Mouse (Mus musculus) monocyte, adult 2 months (primary cell): ENCODE measurements around the gene Rapgef1.
"Not testable (repeated sequence)": the region's sequence is repeated elsewhere in the genome, so short reads cannot be mapped to it uniquely, and the experiment has no call there.

Experiments
- DNase-seq, 2 experiments: peaks; one replicate each; pipeline ENCODE4 v3.0.0; 2022; ENCODE audit warnings: low spot score in 2 of 2, low read depth in 1 of 2

Gene Rapgef1

DNA sequence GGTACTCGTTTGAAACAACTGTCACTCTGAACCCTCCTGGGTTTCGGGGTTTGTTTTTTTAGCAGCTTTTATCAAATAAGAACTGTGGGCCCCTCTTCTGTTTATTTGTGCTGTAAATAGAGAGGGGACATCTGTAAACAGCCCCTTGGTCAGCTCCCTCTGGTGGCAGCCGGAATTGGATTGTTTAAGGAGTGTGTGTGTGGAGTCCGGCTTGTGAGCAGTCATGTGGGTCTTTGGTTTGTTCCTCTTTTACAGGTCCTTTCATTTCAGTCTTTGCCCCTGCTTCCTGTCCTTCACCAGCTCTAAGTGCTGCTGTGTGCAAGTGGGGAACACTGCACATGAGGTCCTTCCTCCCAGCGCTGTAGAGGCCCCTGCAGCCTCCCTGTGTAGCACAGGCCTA lies 119.8 kb downstream of the Rapgef1 start:
- peak; percentile 52 to 54 for DNase-seq

GRCm38 (mm10) chr2:29741207-29741606 lies 121.7 kb downstream of the Rapgef1 start:
- no peak for DNase-seq

- DNase-seq, result no peak
Observed at GRCm38 (mm10) chr2:29744256-29744655, 124.7 kb downstream of the Rapgef1 start.

- no peak for DNase-seq
Observed at GRCm38 (mm10) chr2:29747188-29747782, 127.8 kb downstream of the Rapgef1 start.

GRCm38 (mm10) chr2:29747852-29748251 lies 128.3 kb downstream of the Rapgef1 start:
- no peak for DNase-seq

DNA sequence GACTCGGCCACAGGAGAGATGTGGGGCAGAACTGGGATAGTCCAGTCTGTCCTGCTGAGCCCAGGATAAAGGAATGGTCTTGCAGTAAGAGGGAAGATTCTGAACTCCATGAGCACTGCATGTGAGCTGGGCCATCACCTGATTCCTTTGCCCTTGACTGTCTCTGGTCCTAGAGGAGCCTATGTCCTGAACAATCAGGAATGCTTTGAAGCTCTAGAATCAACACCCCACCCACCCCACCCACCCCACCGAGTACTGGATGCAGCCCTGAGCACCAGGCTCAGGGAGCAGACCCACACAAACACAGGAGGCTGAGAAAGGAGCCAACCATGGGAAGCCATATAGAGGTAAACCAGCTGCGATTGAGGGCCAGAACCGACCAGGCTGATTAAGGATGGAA lies 129.0 kb downstream of the Rapgef1 start:
- DNase-seq, result no peak

GRCm38 (mm10) chr2:29751497-29751896 lies 132.0 kb downstream of the Rapgef1 start, which contains the start of gene Gm13420:
Gm13420 (minus strand) TSS chr2:29751685.
- DNase-seq, result no peak

DNA sequence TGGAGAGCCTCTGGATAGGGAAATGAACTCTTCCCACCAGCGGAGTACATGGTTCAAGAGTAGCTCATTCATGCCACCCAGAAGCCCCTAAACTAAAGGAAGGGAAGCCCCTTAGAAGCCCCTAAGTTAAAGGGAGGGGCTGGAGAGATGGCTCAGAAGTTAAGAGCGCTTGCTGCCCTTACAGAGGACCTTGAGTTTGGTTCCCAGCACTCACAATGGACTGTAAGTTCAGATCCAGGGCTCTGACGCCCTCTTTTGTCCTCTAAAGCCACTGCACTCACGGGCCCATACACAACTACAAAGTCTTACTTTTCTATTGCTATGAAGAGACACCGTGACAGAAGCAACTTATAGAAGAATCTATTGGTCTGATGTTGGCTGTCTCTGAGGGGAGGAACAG lies 132.9 kb downstream of the Rapgef1 start:
- no peak for DNase-seq

GRCm38 (mm10) chr2:29755693-29756092 lies 136.2 kb downstream of the Rapgef1 start:
- no peak for DNase-seq

GRCm38 (mm10) chr2:29764831-29765230 lies 145.3 kb downstream of the Rapgef1 start:
- peak; percentile 17 to 52 for DNase-seq

DNA sequence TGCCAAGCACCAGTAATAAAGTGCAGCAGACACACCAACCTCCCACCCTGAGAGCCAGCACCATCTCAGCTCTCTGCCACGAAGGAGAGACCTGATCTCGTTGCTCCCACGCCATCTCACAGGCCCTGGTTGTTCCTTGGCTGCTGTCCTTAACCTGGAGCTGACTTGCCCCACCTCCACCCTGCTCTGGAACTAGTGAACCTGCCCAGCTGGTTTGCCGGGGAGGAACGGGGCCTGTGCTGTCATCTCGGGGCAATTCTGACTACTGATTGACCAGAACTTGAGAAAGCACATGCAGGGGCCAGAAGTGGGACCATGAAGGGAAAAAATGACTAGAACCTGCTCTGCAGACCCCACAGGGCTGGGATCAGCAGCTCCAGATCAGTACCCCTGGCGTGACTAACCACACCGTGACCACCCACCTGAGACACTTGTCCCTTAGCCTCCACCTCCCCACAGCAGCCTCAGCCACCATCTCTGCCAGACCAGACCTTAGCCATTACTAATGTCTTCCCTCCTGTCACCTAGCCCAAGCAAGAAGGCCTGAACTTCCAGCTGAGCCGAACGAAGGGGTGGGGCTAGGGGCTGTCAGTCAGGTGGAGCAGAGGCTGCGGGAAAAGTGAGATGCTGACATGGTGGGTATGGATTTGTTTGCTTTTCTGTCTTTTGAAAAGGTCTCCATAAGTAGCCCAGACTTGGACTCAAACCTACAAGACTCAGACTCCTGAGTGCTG lies 148.6 kb downstream of the Rapgef1 start:
- no peak for DNase-seq

DNA sequence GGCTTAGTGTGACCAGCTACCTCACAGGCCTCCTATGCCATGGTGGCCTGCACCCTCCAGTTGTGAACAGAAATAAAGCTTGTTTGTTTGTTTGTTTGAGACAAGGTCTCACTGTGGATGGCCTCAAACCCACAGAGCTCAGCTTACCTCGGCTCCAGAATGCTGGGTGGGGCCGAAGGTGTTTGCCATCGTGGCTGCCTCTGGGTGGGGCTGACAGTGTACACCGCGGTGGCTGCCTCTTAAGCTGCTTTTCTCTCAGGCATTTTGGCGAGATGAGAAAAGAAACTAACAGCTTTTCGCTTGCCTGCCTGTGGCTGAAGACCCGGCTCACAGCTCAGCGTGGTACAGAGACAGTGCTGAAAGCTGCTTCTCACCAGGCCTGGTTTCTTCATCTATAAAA lies 149.4 kb downstream of the Rapgef1 start:
- no peak for DNase-seq

DNA sequence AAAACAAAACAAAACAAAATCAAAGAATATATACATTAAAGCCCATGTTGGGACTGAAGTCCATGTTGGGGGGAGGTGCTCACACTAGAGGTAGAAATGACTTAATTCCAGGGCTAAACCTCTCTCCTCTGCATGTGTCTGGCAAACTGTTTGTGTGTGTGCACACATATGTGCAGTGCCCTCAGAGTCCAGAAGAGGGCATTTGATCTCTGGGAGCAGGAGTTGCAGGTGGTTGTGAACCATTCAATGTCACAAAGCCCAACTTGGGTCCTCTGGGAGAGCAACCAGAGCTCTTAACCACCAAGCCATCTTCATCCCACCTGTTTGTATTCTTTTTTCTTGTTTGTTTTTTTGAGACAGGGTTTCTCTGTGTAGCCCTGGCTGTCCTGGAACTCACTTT lies 150.6 kb downstream of the Rapgef1 start:
- no peak for DNase-seq

DNA sequence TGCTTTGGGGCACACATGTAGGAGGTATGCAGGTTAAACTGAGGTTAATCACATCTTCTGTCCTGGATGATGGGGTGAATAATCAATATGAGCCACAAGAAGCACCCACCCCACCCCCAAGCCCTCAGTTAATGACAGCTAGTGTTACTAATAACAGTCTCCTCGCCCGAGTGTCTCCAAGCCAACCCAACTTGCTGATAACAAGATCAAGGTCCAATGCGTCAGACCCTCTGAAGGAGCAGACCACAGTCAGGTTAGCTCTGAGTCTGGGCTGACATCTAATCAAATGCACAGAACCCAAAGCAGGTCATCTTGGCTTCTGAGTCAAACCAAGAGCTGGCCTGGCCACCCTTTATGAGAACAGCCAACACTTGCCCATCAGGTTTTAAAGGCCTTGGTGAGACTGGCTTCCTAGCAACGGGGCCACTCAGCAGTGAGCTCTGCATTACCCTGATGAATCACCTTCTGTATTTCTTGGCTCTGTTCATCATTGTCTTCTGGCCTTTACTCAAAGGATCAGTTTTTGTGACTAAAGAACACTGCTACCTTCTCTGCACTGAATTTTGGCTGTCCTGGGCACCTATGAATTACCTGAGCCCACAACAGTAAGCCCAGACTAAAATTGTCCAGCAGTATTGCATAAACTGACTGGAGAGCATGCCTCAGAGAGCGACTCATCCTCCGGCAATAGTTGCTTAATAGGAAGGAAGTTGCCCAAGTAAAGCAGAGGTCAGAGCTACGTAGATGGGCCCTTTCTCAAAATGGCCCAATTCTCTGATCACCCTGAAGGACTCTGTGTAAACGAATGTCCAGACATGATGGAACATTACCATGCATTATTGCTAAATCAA lies 152.3 kb downstream of the Rapgef1 start:
- peak; percentile 27 to 30 for DNase-seq

- no peak for DNase-seq
Observed at GRCm38 (mm10) chr2:29773323-29773722, 153.8 kb downstream of the Rapgef1 start.

DNA sequence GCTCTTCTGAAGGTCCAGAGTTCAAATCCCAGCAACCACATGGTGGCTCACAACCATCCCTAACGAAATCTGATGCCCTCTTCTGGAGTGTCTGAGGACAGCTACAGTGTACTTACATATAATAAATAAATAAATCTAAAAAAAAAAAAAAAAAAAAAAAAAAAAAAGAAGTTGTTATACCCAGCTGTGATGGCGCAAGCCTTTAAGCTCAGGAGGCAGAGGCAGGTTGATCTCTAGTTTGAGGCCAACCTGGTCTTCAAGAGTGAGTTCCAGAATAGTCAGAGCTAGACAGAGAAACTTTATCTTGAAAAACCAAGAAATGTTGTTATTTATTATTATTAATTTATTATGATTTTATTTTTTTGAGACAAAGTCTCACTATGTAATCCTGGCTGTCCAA lies 161.7 kb downstream of the Rapgef1 start:
- not testable (repeated sequence) for DNase-seq

GRCm38 (mm10) chr2:29784290-29784689 lies 164.8 kb downstream of the Rapgef1 start:
- DNase-seq, result no peak

- peak; percentile 68 to 79 for DNase-seq
Observed at GRCm38 (mm10) chr2:29787104-29787917, 167.8 kb downstream of the Rapgef1 start, which contains the start of gene Coq4. Coq4 (plus strand) TSS chr2:29787493.

- DNase-seq, result peak in 1 of 2 experiments; percentile 48
Observed at GRCm38 (mm10) chr2:29787937-29788681, 168.6 kb downstream of the Rapgef1 start, which contains the start of gene Trub2. Trub2 (minus strand) TSS chr2:29788502.
